Mouse (Mus musculus) stomach, embryonic 16.5 days (tissue): ENCODE measurements around the gene Gan. TPM values are rescaled to one million over a fixed set of nuclear protein-coding genes. Genes with fewer than 3 reads are reported as not detected.

Source experiments
- ATAC-seq: fragments of 200-750 bp; cut with Nextera tagmentation; 2 replicates; pipeline ENCODE4 v1.8.0; 2017; ENCODE audit warnings: moderate number of reproducible peaks, moderate TSS enrichment; ENCODE audit not compliant: insufficient read depth, low FRiP score
- H3K27ac ChIP-seq: fragments of 300-500 bp; sonication (generic); 2 replicates; pipeline ENCODE4 v1.5.1; 2014; ENCODE audit warnings: low read length
- H3K27me3 ChIP-seq: fragments of 300-500 bp; sonication (generic); 2 replicates; pipeline ENCODE4 v1.6.1; 2014; ENCODE audit warnings: low read length, control low read depth, mixed read lengths; ENCODE audit not compliant: control insufficient read depth, insufficient read depth
- H3K36me3 ChIP-seq: fragments of 300-500 bp; sonication (generic); 2 replicates; pipeline ENCODE4 v1.6.1; 2014; ENCODE audit warnings: low read length; ENCODE audit not compliant: control insufficient read depth, insufficient read depth
- H3K4me1 ChIP-seq: fragments of 300-500 bp; sonication (generic); 2 replicates; pipeline ENCODE4 v1.6.1; 2014; ENCODE audit warnings: low read length, control low read depth, mixed read lengths; ENCODE audit not compliant: control insufficient read depth, insufficient read depth
- H3K4me2 ChIP-seq: fragments of 300-500 bp; sonication (generic); 2 replicates; pipeline ENCODE4 v1.6.1; 2014; ENCODE audit warnings: low read depth, low read length, mixed read lengths
- H3K4me3 ChIP-seq: fragments of 300-500 bp; sonication (generic); replicated peaks from 2 replicates; pipeline ENCODE4 v1.5.1; 2014; ENCODE audit warnings: mild to moderate bottlenecking, low read length
- H3K9ac ChIP-seq: fragments of 300-500 bp; sonication (generic); 2 replicates; pipeline ENCODE4 v1.6.1; 2014; ENCODE audit warnings: low read length
- H3K9me3 ChIP-seq: fragments of 300-500 bp; sonication (generic); replicated peaks from 2 replicates; pipeline ENCODE4 v1.6.1; 2016; ENCODE audit warnings: low read length, control low read depth; ENCODE audit not compliant: control insufficient read depth
- WGBS: fragments of 180-500 bp; shearing (Covaris S2); extraction: QIAGEN DNeasy Blood & Tissue Kit; methylation state at CpG from one replicate; pipeline ENCODE4 v1.1.7; 2014; 5-methylcytosine and 5-hydroxymethylcytosine counted together
- polyA plus RNA-seq: library from polyadenylated mRNA; unstranded; fragments of >200 nt; fragmentation: Nextera tagmentation; extraction: Ambion mirVana; gene quantifications from 2 replicates; pipeline ENCODE4 v1.2.1, GENCODE M21; 2015

The Gan gene
- polyA plus RNA-seq, 1 experiment from 2014 or later = 2.2 TPM

GRCm38 (mm10) chr8:117178676-117179075, 20.7 kb downstream of the Gan start:
- Histone ChIP-seq H3K36me3 (0 out of 2 replicates have a peak, but pooled peaks cover 4% of the 10 kb centered on the region), H3K27me3 (no peaks in the 10 kb centered on the region), H3K4me1 (no peaks in the 10 kb centered on the region), H3K27ac (no peak overlapping the region), H3K4me3 (no peak overlapping the region), H3K9me3 (no peaks in the 10 kb centered on the region), H3K9ac (no peak overlapping the region), H3K4me2 (no peak overlapping the region)
- WGBS = 74% methylated on average over 6 of the region's 6 CpGs
- ATAC-seq = no peak

- 97% methylated on average over 4 of the region's 4 CpGs for WGBS
- Histone ChIP-seq H3K9ac (no peak overlapping the region), H3K4me1 (no peaks in the 10 kb centered on the region), H3K27me3 (no peaks in the 10 kb centered on the region), H3K4me2 (no peak overlapping the region), H3K36me3 (peaks cover 3% of the 10 kb centered on the region; the same call in 1 of the 2 replicates), H3K27ac (no peak overlapping the region), H3K4me3 (no peak overlapping the region), H3K9me3 (no peaks in the 10 kb centered on the region)
- no peak for ATAC-seq
These were observed 24.8 kb downstream of the Gan start for GRCm38 (mm10) chr8:117182746-117183145.

GRCm38 (mm10) chr8:117183664-117184377, 25.9 kb downstream of the Gan start:
- H3K36me3 ChIP-seq = peaks cover 3% of the 10 kb centered on the region; the same call in 1 of the 2 replicates
- H3K4me2 ChIP-seq = no peak overlapping the region
- no peak for ATAC-seq
- WGBS = 87% methylated on average over 8 of the region's 8 CpGs
- H3K27ac ChIP-seq = no peak overlapping the region
- H3K9ac ChIP-seq = no peak overlapping the region
- no peak overlapping the region for H3K4me3 ChIP-seq
- no peaks in the 10 kb centered on the region for H3K9me3 ChIP-seq
- H3K27me3 ChIP-seq = no peaks in the 10 kb centered on the region
- no peaks in the 10 kb centered on the region for H3K4me1 ChIP-seq

- H3K36me3 ChIP-seq = peaks cover 22% of the 10 kb centered on the region; the same call in 1 of the 2 replicates
These were observed 36.4 kb downstream of the Gan start for GRCm38 (mm10) chr8:117194355-117194754.

GRCm38 (mm10) chr8:117196593-117196992, 38.7 kb downstream of the Gan start:
- Histone ChIP-seq H3K9ac (no peak overlapping the region), H3K4me3 (no peak overlapping the region), H3K9me3 (no peaks in the 10 kb centered on the region), H3K27me3 (no peaks in the 10 kb centered on the region), H3K27ac (no peak overlapping the region), H3K4me2 (no peak overlapping the region), H3K4me1 (peaks cover 46% of the 10 kb centered on the region), H3K36me3 (0 out of 2 replicates have a peak, but pooled peaks cover 8% of the 10 kb centered on the region)
- no peak for ATAC-seq
- whole genome bisulfite sequencing = 82% methylated on average over 4 of the region's 4 CpGs

More at GRCm38 (mm10) chr8:117194355-117194754, 36.4 kb downstream of the Gan start:
- peak; percentile 81 for ATAC-seq
- no peak overlapping the region for H3K9ac ChIP-seq
- 46% methylated on average over 4 of the region's 4 CpGs for WGBS
- no peak overlapping the region for H3K4me3 ChIP-seq
- H3K4me2 ChIP-seq = no peak overlapping the region
- no peaks in the 10 kb centered on the region for H3K9me3 ChIP-seq
- H3K4me1 ChIP-seq = peaks cover 28% of the 10 kb centered on the region
- H3K27ac ChIP-seq = peak overlapping the region; percentile 84
- H3K27me3 ChIP-seq = no peaks in the 10 kb centered on the region

GRCm38 (mm10) chr8:117197551-117197950, 39.6 kb downstream of the Gan start:
- Histone ChIP-seq H3K4me3 (no peak overlapping the region), H3K27me3 (no peaks in the 10 kb centered on the region), H3K4me2 (no peak overlapping the region), H3K36me3 (0 out of 2 replicates have a peak, but pooled peaks cover 8% of the 10 kb centered on the region), H3K9ac (peak overlapping the region; percentile 23; the same call in 1 of the 2 replicates), H3K4me1 (peaks cover 46% of the 10 kb centered on the region), H3K27ac (peak overlapping the region; percentile 87; the same call in 1 of the 2 replicates), H3K9me3 (no peaks in the 10 kb centered on the region)
- no peak for ATAC-seq
- WGBS = 81% methylated on average over 6 of the region's 6 CpGs

GRCm38 (mm10) chr8:117198141-117198935, 40.4 kb downstream of the Gan start:
- peaks cover 46% of the 10 kb centered on the region for H3K4me1 ChIP-seq
- H3K4me2 ChIP-seq = peak overlapping the region; percentile 40
- H3K27ac ChIP-seq = peak overlapping the region; percentile 87
- WGBS = 20% methylated on average over 20 of the region's 20 CpGs
- no peaks in the 10 kb centered on the region for H3K27me3 ChIP-seq
- H3K9me3 ChIP-seq = no peaks in the 10 kb centered on the region
- H3K4me3 ChIP-seq = no peak overlapping the region
- H3K9ac ChIP-seq = peak overlapping the region; percentile 43
- ATAC-seq = peak; percentile 81
- H3K36me3 ChIP-seq = 0 out of 2 replicates have a peak, but pooled peaks cover 6% of the 10 kb centered on the region

GRCm38 (mm10) chr8:117199658-117200057, 41.7 kb downstream of the Gan start:
- H3K4me2 ChIP-seq = no peak overlapping the region

GRCm38 (mm10) chr8:117200346-117200745, 42.4 kb downstream of the Gan start:
- peaks cover 37% of the 10 kb centered on the region for H3K4me1 ChIP-seq
- H3K27ac ChIP-seq = peak overlapping the region; percentile 86
- no peaks in the 10 kb centered on the region for H3K9me3 ChIP-seq
- peaks cover 10% of the 10 kb centered on the region; the same call in 1 of the 2 replicates for H3K36me3 ChIP-seq
- no peak for ATAC-seq
- peak overlapping the region; percentile 37 for H3K9ac ChIP-seq
- H3K27me3 ChIP-seq = no peaks in the 10 kb centered on the region
- no peak overlapping the region for H3K4me2 ChIP-seq
- WGBS = 53% methylated on average over 13 of the region's 13 CpGs
- H3K4me3 ChIP-seq = no peak overlapping the region

More at GRCm38 (mm10) chr8:117199658-117200057, 41.7 kb downstream of the Gan start:
- ATAC-seq = peak; percentile 56; the same call in 1 of the 2 replicates
- Histone ChIP-seq H3K27me3 (no peaks in the 10 kb centered on the region), H3K36me3 (peaks cover 10% of the 10 kb centered on the region; the same call in 1 of the 2 replicates), H3K9ac (no peak overlapping the region), H3K4me1 (peaks cover 40% of the 10 kb centered on the region), H3K27ac (peak overlapping the region; percentile 87), H3K9me3 (no peaks in the 10 kb centered on the region), H3K4me3 (no peak overlapping the region)
- 27% methylated on average over 6 of the region's 6 CpGs for WGBS
